Mouse (Mus musculus): ENCODE results near the gene Pard3. TPM values are rescaled to one million over a fixed set of nuclear protein-coding genes. Genes with fewer than 3 reads are reported as not detected.

Gene Pard3
- polyA plus RNA-seq, 1 experiment from 2014 or later = 17.3 TPM

DNA sequence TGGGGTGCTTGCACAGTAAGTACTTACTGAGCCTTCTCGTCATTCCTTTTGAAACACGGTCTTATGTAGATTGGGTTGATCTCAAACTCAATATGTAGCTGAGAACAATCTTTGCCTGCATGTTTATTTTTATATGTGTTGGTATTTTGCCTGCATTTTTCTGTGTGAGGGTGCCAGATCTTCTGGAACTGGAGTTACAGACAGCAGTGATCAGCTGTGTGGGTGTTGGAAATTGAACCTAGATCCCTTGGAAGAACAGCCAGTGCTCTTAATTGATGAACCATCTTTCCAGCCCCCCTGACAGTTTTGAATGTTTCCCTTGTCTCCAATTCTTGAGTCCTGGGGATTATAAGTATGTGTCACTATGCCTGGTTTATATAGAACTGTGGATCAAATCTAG lies 4.9 kb upstream of the Pard3 start:
- H3K36me3 ChIP-seq (ENCODE audit: control insufficient read depth, insufficient read depth, low read length) = no peaks in the 10 kb centered on the region
- H3K9ac ChIP-seq (ENCODE audit: low read depth, low read length) = no peak overlapping the region
- no peak for ATAC-seq
- no peak overlapping the region for H3K27ac ChIP-seq (ENCODE audit: low read length)
- no peaks in the 10 kb centered on the region for H3K9me3 ChIP-seq (ENCODE audit: control insufficient read depth, low read length)
- H3K4me3 ChIP-seq (ENCODE audit: low read length) = no peak overlapping the region
- 96% methylated on average over 2 of the region's 2 CpGs for WGBS
- H3K4me1 ChIP-seq (ENCODE audit: control insufficient read depth, insufficient read depth, low read length) = peaks cover 6% of the 10 kb centered on the region; the same call in 1 of the 2 replicates
- H3K4me2 ChIP-seq (ENCODE audit: low read depth, low read length) = no peak overlapping the region
- H3K27me3 ChIP-seq (replicated peaks; ENCODE audit: control insufficient read depth, insufficient read depth, low read length) = no peaks in the 10 kb centered on the region

DNA sequence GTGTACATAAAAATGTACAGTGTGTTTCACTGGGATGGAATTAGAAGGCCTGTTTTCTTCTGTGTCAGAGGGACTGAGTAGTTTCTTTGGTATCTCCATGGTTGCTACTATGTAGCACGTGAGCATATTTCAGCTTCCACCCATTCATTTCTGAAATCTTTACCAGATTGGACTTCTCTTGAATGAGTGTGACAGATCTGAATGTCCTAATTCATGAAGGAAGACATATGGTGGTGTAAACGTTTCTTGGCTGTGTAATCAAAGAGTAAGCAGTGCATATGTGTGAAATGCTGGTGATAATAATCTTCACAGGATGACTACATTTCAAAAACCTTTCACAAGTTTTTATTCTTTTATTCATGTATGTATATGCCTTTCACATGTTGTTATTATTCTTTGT lies 3.9 kb upstream of the Pard3 start:
- no peak overlapping the region for H3K27ac ChIP-seq (ENCODE audit: low read length)
- no peak overlapping the region for H3K4me3 ChIP-seq (ENCODE audit: low read length)
- 57% methylated on average over 2 of the region's 2 CpGs for WGBS
- no peaks in the 10 kb centered on the region for H3K36me3 ChIP-seq (ENCODE audit: control insufficient read depth, insufficient read depth, low read length)
- H3K4me1 ChIP-seq (ENCODE audit: control insufficient read depth, insufficient read depth, low read length) = peaks cover 6% of the 10 kb centered on the region; the same call in 1 of the 2 replicates
- no peak overlapping the region for H3K9ac ChIP-seq (ENCODE audit: low read depth, low read length)
- H3K27me3 ChIP-seq (replicated peaks; ENCODE audit: control insufficient read depth, insufficient read depth, low read length) = no peaks in the 10 kb centered on the region
- no peaks in the 10 kb centered on the region for H3K9me3 ChIP-seq (ENCODE audit: control insufficient read depth, low read length)
- ATAC-seq = no peak
- H3K4me2 ChIP-seq (ENCODE audit: low read depth, low read length) = no peak overlapping the region

DNA sequence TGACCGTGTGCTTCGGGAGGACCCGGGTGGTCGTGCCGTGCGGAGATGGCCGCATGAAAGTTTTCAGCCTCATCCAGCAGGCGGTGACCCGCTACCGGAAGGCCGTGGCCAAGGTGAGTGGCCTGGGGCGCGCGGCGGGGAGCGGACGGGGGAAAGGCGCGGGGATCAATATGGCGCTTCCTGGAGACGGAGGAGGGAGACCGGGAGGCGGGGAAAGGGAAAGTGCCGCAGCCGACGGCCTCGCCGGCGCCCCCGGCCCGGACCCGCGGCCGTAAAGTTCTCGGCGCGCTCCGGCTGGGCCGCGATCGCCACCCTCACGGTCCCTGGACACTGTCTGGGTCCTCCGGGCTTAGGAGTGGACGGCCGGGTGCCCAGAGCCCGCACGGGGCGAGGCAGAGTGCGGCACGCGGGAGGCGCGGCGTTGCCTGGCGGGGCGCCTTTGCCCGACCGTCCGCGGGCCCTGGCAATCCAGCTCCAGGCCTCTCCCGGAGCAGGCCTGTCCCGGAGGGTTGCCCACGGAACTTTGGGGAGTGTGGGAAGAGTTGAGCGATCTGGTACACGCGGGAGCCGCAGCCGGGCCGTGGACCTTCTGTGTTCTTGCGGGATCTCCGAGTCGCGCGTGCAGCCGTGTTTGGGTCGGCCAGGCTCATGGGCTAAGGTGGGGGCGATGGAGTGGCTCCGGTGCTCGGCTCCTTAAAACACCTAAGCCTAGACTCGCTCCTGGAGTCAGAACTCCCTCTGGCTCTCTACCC lies 844 bp downstream of the Pard3 start:
- Histone ChIP-seq H3K9me3 (ENCODE audit: control insufficient read depth, low read length) (no peaks in the 10 kb centered on the region), H3K27ac (ENCODE audit: low read length) (peak overlapping the region; percentile 98), H3K4me3 (ENCODE audit: low read length) (peak overlapping the region; percentile 85), H3K36me3 (ENCODE audit: control insufficient read depth, insufficient read depth, low read length) (no peaks in the 10 kb centered on the region), H3K27me3 (replicated peaks; ENCODE audit: control insufficient read depth, insufficient read depth, low read length) (no peaks in the 10 kb centered on the region), H3K9ac (ENCODE audit: low read depth, low read length) (peak overlapping the region; percentile 95), H3K4me1 (ENCODE audit: control insufficient read depth, insufficient read depth, low read length) (peaks cover 21% of the 10 kb centered on the region), H3K4me2 (ENCODE audit: low read depth, low read length) (peak overlapping the region; percentile 71)
- ATAC-seq = peak; percentile 66
- under 1% methylated on average over 74 of the region's 80 CpGs for whole genome bisulfite sequencing

DNA sequence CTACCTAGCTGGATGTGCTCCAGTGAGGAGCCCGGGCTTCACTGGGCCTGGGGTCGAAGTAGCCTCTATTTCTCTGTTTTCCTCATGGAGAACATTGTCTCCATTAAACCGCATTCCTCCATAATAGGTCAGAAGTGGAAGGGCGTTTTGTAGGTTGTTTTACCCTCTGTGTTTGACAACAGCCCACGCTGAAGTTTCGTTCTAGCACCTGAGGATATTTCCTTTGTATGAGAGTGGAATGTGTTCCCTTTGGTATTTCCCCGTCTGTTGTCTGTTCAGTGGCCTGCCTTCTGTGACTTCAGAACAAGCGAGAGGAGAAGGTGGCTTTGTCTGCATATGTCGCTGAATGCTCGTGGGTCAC lies 1.4 kb downstream of the Pard3 start:
- Histone ChIP-seq H3K36me3 (ENCODE audit: control insufficient read depth, insufficient read depth, low read length) (no peaks in the 10 kb centered on the region), H3K27ac (ENCODE audit: low read length) (peak overlapping the region; percentile 98), H3K27me3 (replicated peaks; ENCODE audit: control insufficient read depth, insufficient read depth, low read length) (no peaks in the 10 kb centered on the region), H3K4me2 (ENCODE audit: low read depth, low read length) (peak overlapping the region; percentile 71), H3K4me1 (ENCODE audit: control insufficient read depth, insufficient read depth, low read length) (peaks cover 27% of the 10 kb centered on the region), H3K9me3 (ENCODE audit: control insufficient read depth, low read length) (no peaks in the 10 kb centered on the region), H3K4me3 (ENCODE audit: low read length) (peak overlapping the region; percentile 85), H3K9ac (ENCODE audit: low read depth, low read length) (peak overlapping the region; percentile 95)
- no peak for ATAC-seq
- WGBS = 2% methylated on average over 10 of the region's 10 CpGs

DNA sequence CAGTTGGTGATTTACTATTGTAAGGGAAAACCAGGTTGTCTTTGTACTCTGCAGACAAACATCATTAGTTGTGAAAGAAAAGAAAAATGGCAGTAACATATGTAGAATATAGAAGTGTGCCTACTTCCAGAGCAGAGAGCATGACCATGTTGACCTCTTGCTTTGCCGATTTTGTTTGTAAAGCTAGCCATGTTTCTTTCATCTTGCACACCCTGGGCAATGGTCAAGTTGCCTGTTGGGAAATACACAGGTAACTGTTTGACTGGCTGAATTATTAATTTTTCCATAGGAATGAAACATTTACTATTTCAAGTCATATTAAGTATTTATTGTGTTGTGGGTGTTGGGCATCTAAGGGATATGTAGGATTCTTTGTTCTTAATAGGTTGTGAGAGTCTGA lies 2.1 kb downstream of the Pard3 start:
- Histone ChIP-seq H3K27ac (ENCODE audit: low read length) (no peak overlapping the region), H3K4me3 (ENCODE audit: low read length) (peak overlapping the region; percentile 85; the same call in 1 of the 2 replicates), H3K36me3 (ENCODE audit: control insufficient read depth, insufficient read depth, low read length) (no peaks in the 10 kb centered on the region), H3K4me2 (ENCODE audit: low read depth, low read length) (peak overlapping the region; percentile 71), H3K27me3 (replicated peaks; ENCODE audit: control insufficient read depth, insufficient read depth, low read length) (no peaks in the 10 kb centered on the region), H3K4me1 (ENCODE audit: control insufficient read depth, insufficient read depth, low read length) (peaks cover 32% of the 10 kb centered on the region), H3K9ac (ENCODE audit: low read depth, low read length) (no peak overlapping the region), H3K9me3 (ENCODE audit: control insufficient read depth, low read length) (no peaks in the 10 kb centered on the region)
- WGBS = 56% methylated on average over 1 of the region's 1 CpGs
- no peak for ATAC-seq

DNA sequence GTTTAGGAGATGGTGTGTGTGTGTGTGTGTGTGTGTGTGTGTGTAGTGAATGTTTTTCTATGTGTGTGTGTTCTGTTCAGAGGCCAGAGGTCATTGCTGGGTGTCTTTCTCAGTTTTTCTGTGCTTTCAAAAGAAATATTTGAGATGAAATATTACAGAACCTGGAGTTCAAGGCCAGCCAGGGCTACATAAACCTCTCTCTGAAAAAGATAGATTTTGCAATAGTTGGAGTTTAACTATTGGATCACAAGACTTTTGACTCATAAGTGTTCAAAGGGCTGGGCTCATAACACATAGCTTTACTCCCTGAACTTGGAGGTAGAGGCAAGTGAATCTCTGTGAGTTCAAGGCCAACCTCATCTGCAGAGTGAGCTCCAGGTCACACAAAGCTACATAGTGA lies 2.8 kb downstream of the Pard3 start:
- Histone ChIP-seq H3K4me3 (ENCODE audit: low read length) (no peak overlapping the region), H3K4me1 (ENCODE audit: control insufficient read depth, insufficient read depth, low read length) (peaks cover 34% of the 10 kb centered on the region), H3K9me3 (ENCODE audit: control insufficient read depth, low read length) (no peaks in the 10 kb centered on the region), H3K27me3 (replicated peaks; ENCODE audit: control insufficient read depth, insufficient read depth, low read length) (no peaks in the 10 kb centered on the region), H3K36me3 (ENCODE audit: control insufficient read depth, insufficient read depth, low read length) (no peaks in the 10 kb centered on the region), H3K4me2 (ENCODE audit: low read depth, low read length) (no peak overlapping the region), H3K27ac (ENCODE audit: low read length) (no peak overlapping the region), H3K9ac (ENCODE audit: low read depth, low read length) (no peak overlapping the region)
- no peak for ATAC-seq

DNA sequence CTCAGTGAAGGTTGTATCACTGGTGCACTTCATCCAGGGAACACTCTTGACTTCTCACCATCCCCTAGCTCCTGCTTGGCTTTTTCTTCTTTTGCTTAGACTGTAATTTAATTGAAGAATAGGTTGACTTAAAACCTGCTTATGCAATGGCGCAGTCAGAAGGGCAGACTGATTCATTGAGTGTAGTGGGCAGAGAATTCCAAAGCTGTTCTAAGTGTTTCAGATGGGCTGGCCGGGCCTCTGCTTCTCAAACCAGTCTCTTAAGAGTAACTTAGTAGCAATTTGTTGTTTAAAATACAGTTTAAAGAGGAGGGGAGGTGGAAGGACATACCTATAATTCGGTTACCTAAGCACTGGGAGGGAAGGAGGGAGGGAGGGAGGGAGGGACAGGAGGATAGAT lies 5.0 kb downstream of the Pard3 start:
- H3K4me3 ChIP-seq (ENCODE audit: low read length) = no peak overlapping the region
- WGBS = 74% methylated on average over 3 of the region's 3 CpGs
- no peak overlapping the region for H3K9ac ChIP-seq (ENCODE audit: low read depth, low read length)
- H3K27me3 ChIP-seq (replicated peaks; ENCODE audit: control insufficient read depth, insufficient read depth, low read length) = no peaks in the 10 kb centered on the region
- no peak overlapping the region for H3K4me2 ChIP-seq (ENCODE audit: low read depth, low read length)
- ATAC-seq = no peak
- H3K9me3 ChIP-seq (ENCODE audit: control insufficient read depth, low read length) = no peaks in the 10 kb centered on the region
- H3K4me1 ChIP-seq (ENCODE audit: control insufficient read depth, insufficient read depth, low read length) = peaks cover 41% of the 10 kb centered on the region
- H3K27ac ChIP-seq (ENCODE audit: low read length) = no peak overlapping the region
- H3K36me3 ChIP-seq (ENCODE audit: control insufficient read depth, insufficient read depth, low read length) = no peaks in the 10 kb centered on the region

DNA sequence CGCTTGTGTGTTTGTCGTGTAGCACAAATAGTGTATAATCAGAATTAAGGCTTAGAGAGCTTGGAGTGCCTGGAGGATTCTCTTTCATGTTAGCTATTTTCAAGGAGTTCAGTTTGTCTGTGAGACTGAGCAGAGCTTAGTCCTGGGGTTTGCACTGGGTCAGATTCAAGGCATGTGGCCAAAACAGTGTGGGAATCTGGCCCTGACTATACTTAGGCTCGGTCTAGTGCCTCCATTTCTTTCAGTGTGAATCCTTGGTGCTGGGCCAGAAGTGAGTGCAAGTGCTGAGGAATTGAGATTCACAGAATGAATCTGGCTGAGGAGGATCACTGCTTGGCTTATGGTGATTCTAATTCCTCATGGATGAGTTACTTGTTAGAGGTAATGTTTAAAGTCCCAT lies 6.5 kb downstream of the Pard3 start:
- no peak overlapping the region for H3K9ac ChIP-seq (ENCODE audit: low read depth, low read length)
- H3K9me3 ChIP-seq (ENCODE audit: control insufficient read depth, low read length) = no peaks in the 10 kb centered on the region
- ATAC-seq = 0 out of 2 replicates have a peak, but pooled peaks have one; percentile 49
- H3K27me3 ChIP-seq (replicated peaks; ENCODE audit: control insufficient read depth, insufficient read depth, low read length) = no peaks in the 10 kb centered on the region
- peak overlapping the region; percentile 8; the same call in 1 of the 2 replicates for H3K27ac ChIP-seq (ENCODE audit: low read length)
- WGBS = 47% methylated on average over 3 of the region's 3 CpGs
- H3K4me1 ChIP-seq (ENCODE audit: control insufficient read depth, insufficient read depth, low read length) = peaks cover 48% of the 10 kb centered on the region
- H3K4me2 ChIP-seq (ENCODE audit: low read depth, low read length) = no peak overlapping the region
- no peaks in the 10 kb centered on the region for H3K36me3 ChIP-seq (ENCODE audit: control insufficient read depth, insufficient read depth, low read length)
- H3K4me3 ChIP-seq (ENCODE audit: low read length) = no peak overlapping the region

DNA sequence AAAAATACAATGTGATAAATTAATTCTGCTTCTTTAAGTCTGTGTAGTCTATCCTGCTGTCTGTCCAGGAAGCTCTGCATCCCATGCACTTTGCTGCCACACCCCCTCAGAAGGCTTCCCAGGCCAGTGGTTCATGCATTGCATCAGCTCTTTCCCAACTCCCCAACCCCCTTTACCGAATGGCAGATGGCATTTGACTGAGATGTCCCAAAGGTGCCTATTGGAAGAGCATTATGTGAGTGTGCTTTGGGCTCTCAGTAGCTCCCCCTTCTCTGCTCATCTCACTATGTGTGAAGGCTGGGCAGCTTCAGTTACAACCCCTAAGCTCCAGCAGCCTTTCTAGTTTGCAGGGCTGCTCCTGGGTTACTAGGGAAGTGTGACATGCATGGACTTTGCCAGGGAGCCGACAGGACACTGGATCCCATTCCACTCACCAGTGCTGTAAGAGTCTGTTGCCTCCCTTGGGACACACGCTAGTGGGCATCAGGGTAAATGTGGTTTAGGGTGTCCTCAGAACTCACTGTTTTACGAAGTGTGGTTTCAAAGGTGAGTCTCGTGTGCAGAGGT lies 9.4 kb downstream of the Pard3 start:
- H3K4me2 ChIP-seq (ENCODE audit: low read depth, low read length) = no peak overlapping the region
- WGBS = 50% methylated on average over 5 of the region's 5 CpGs

More for the DNA sequence above, 9.4 kb downstream of the Pard3 start:
- no peaks in the 10 kb centered on the region for H3K27me3 ChIP-seq (replicated peaks; ENCODE audit: control insufficient read depth, insufficient read depth, low read length)
- no peak overlapping the region for H3K27ac ChIP-seq (ENCODE audit: low read length)
- H3K4me3 ChIP-seq (ENCODE audit: low read length) = no peak overlapping the region
- no peak overlapping the region for H3K9ac ChIP-seq (ENCODE audit: low read depth, low read length)
- H3K4me1 ChIP-seq (ENCODE audit: control insufficient read depth, insufficient read depth, low read length) = peaks cover 54% of the 10 kb centered on the region
- H3K36me3 ChIP-seq (ENCODE audit: control insufficient read depth, insufficient read depth, low read length) = no peaks in the 10 kb centered on the region
- H3K9me3 ChIP-seq (ENCODE audit: control insufficient read depth, low read length) = no peaks in the 10 kb centered on the region
- ATAC-seq = peak; percentile 25; the same call in 1 of the 2 replicates

Measured in intestine, embryonic 16.5 days (tissue).